Mouse (Mus musculus) lung, postnatal 0 days (tissue): ENCODE results near the gene Pip4k2a. TPM values are rescaled to one million over a fixed set of nuclear protein-coding genes. Genes with fewer than 3 reads are reported as not detected.

ENCODE experiments used
- ATAC-seq: fragments of 200-750 bp; cut with Nextera tagmentation; 2 replicates; pipeline ENCODE4 v1.8.0; 2017; ENCODE audit warnings: moderate library complexity
- DNase-seq: peaks from one replicate; pipeline ENCODE4 v3.0.0-alpha.2; 2016; ENCODE audit warnings: low spot score
- H3K27ac ChIP-seq: fragments of 300-500 bp; sonication (generic); 2 replicates; pipeline ENCODE4 v1.5.1; 2014; ENCODE audit warnings: antibody characterized with exemption, mild to moderate bottlenecking, low read length, mixed read lengths
- H3K27me3 ChIP-seq: fragments of 300-500 bp; sonication (generic); replicated peaks from 2 replicates; pipeline ENCODE4 v1.6.1; 2014; ENCODE audit warnings: low read length, mixed read lengths; ENCODE audit not compliant: insufficient read depth
- H3K36me3 ChIP-seq: fragments of 300-500 bp; sonication (generic); 2 replicates; pipeline ENCODE4 v1.6.1; 2014; ENCODE audit warnings: low read length, mixed read lengths; ENCODE audit not compliant: insufficient read depth
- H3K4me1 ChIP-seq: fragments of 300-500 bp; sonication (generic); 2 replicates; pipeline ENCODE4 v1.6.1; 2014; ENCODE audit warnings: antibody characterized with exemption, low read depth, low read length, mixed read lengths; ENCODE audit not compliant: insufficient read depth
- H3K4me2 ChIP-seq: fragments of 300-500 bp; sonication (generic); replicated peaks from 2 replicates; pipeline ENCODE4 v1.6.1; 2014; ENCODE audit warnings: low read depth, mild to moderate bottlenecking, low read length, moderate library complexity, mixed read lengths
- H3K4me3 ChIP-seq: fragments of 300-500 bp; sonication (generic); 2 replicates; pipeline ENCODE4 v1.5.1; 2014; ENCODE audit warnings: low read depth, low read length
- H3K9ac ChIP-seq: fragments of 300-500 bp; sonication (generic); replicated peaks from 2 replicates; pipeline ENCODE4 v1.6.1; 2014; ENCODE audit warnings: low read depth, mild to moderate bottlenecking
- H3K9me3 ChIP-seq: fragments of 300-500 bp; sonication (generic); 2 replicates; pipeline ENCODE4 v1.6.1; 2016; ENCODE audit warnings: low read length, mixed read lengths
- CTCF ChIP-seq: IDR thresholded peaks from 2 replicates; pipeline ENCODE4 v1.5.1; 2016; ENCODE audit warnings: antibody characterized with exemption, mild to moderate bottlenecking
- EP300 ChIP-seq: IDR thresholded peaks from 2 replicates; pipeline ENCODE4 v1.6.1; 2016; ENCODE audit warnings: antibody characterized with exemption, mild to moderate bottlenecking, control low read depth
- WGBS: fragments of 180-500 bp; shearing (Covaris S2); extraction: QIAGEN DNeasy Blood & Tissue Kit; methylation state at CpG from one replicate; pipeline ENCODE4 v1.1.7; 2014; 5-methylcytosine and 5-hydroxymethylcytosine counted together
- polyA plus RNA-seq: library from polyadenylated mRNA; unstranded; fragments of >200 nt; fragmentation: Nextera tagmentation; extraction: Ambion mirVana; gene quantifications from 2 replicates; pipeline ENCODE4 v1.2.1, GENCODE M21; 2015

Pip4k2a gene
- polyA plus RNA-seq, 1 experiment from 2014 or later: 5.0 TPM

DNA sequence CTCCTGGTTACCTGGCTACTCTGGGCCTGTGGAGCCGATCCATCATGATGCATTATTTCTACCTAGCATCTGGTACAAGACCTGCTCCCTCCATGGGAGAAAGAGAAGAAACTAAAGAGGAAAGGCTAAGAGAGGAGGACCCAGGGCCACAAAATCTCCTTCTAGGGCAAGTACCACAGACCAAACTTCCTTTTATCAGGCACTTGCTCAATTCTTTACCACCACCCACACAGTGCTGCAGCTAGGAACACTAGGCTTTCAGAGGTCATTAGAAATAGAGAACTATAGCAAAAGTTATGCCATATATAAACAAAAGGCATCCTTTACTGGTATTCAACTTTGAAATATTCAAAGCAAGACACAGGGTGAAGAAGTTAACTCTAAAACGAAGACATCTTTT lies 21.8 kb downstream of the Pip4k2a start:
- H3K4me3 ChIP-seq: no peak overlapping the region
- H3K4me2 ChIP-seq: no peak overlapping the region
- no peak for TF ChIP-seq CTCF
- TF ChIP-seq EP300: no peak
- H3K9ac ChIP-seq: no peak overlapping the region
- WGBS: 73% methylated on average over 2 of the region's 2 CpGs
- no peaks in the 10 kb centered on the region for H3K27me3 ChIP-seq
- DNase-seq: peak; percentile 42
- ATAC-seq: no peak; the same call in 1 of the 2 replicates
- no peaks in the 10 kb centered on the region for H3K36me3 ChIP-seq
- no peaks in the 10 kb centered on the region for H3K4me1 ChIP-seq
- 0 out of 2 replicates have a peak, but pooled peaks cover 4% of the 10 kb centered on the region for H3K9me3 ChIP-seq
- H3K27ac ChIP-seq: no peak overlapping the region

DNA sequence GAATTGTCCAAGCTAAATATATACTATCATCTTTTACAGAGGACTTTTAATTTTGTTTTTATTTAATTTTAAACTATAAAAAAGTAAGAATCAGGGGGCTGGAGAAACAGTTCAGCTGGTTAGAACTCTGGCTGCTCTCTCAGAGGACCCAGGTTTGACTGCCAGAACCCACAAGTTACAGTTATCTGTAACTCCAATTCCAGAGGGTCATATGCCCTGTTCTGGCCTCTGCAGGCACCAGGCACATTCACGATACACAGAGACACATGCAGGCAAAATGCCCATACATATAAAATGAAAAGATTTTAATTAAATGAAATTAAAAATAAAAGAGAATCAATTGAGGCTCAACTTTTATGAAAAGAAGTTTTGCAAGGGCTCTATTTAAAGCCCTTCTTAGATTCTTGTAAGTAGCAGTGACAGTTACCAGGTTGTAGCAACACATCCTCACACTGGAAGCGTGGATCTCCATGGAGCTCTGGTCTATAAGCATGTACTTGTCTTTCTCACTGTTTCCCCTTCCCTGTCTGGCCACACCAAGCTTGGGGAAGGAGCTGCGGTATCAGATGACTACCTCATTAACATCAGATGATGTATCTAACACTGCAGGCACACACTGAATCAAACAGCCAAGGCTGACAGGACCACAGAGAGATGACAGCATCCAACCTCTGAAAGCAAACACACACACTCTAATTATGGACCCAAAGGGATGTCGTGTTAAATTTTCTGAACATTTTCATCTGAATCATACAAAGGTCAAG lies 22.9 kb downstream of the Pip4k2a start:
- H3K4me2 ChIP-seq: no peak overlapping the region
- no peak overlapping the region for H3K4me3 ChIP-seq
- no peaks in the 10 kb centered on the region for H3K27me3 ChIP-seq
- WGBS: 59% methylated on average over 4 of the region's 4 CpGs
- no peak overlapping the region for H3K9ac ChIP-seq
- H3K27ac ChIP-seq: no peak overlapping the region
- ATAC-seq: no peak
- no peaks in the 10 kb centered on the region for H3K36me3 ChIP-seq
- DNase-seq: no peak
- H3K9me3 ChIP-seq: 0 out of 2 replicates have a peak, but pooled peaks cover 4% of the 10 kb centered on the region
- H3K4me1 ChIP-seq: no peaks in the 10 kb centered on the region
- TF ChIP-seq CTCF (no peak), EP300 (no peak)

DNA sequence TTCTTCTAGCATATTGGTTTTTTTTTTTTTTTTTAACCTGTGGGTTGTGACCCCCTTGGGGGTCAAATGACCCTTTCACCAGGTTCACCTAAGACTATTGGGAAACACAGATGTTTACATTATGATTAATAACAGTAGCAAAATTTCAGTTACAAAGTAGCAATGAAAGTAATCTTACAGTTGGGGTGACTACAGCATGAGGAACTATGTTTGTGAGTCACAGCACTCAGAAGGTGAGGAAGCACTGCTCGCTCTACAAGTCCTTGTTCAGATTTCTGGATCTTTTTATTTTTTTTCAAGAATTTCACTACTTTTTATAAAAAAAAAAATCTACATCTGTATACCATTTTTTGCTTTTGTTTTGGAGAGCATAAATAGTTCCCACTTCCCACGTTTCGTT lies 26.4 kb downstream of the Pip4k2a start:
- H3K4me1 ChIP-seq: 0 out of 2 replicates have a peak, but pooled peaks cover 3% of the 10 kb centered on the region
- H3K9ac ChIP-seq: no peak overlapping the region
- DNase-seq (no peak), ATAC-seq (no peak)
- 0 out of 2 replicates have a peak, but pooled peaks cover 4% of the 10 kb centered on the region for H3K9me3 ChIP-seq
- H3K4me3 ChIP-seq: no peak overlapping the region
- no peak for TF ChIP-seq EP300
- no peak overlapping the region for H3K27ac ChIP-seq
- H3K27me3 ChIP-seq: no peaks in the 10 kb centered on the region
- 85% methylated on average over 3 of the region's 3 CpGs for WGBS
- no peaks in the 10 kb centered on the region for H3K36me3 ChIP-seq
- H3K4me2 ChIP-seq: no peak overlapping the region

DNA sequence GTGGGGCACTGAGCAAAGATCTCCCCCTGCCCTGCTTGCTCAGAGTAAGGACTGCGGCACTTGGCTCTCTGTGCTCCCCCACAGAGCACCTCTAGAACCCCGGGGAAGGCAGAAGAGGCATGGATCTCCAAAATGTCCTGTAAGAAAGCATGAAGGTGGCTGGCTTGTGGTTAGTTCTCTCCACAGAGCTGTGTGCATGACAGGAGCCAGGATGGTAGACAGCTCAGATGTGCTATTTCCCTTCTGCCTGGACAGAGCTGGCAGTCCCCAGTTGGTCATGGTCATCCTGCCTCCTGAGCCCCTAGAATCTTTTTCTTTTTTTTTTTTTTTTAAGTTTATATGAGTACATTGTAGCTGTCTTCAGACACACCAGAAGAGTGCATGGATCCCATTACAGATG lies 27.5 kb downstream of the Pip4k2a start:
- H3K36me3 ChIP-seq: no peaks in the 10 kb centered on the region
- TF ChIP-seq EP300 (no peak), CTCF (no peak)
- 69% methylated on average over 2 of the region's 2 CpGs for WGBS
- 0 out of 2 replicates have a peak, but pooled peaks cover 3% of the 10 kb centered on the region for H3K4me1 ChIP-seq
- H3K27me3 ChIP-seq: no peaks in the 10 kb centered on the region
- H3K9me3 ChIP-seq: 0 out of 2 replicates have a peak, but pooled peaks cover 4% of the 10 kb centered on the region
- no peak overlapping the region for H3K4me3 ChIP-seq
- no peak for DNase-seq
- ATAC-seq: no peak
- H3K4me2 ChIP-seq: no peak overlapping the region
- H3K27ac ChIP-seq: no peak overlapping the region
- H3K9ac ChIP-seq: no peak overlapping the region

DNA sequence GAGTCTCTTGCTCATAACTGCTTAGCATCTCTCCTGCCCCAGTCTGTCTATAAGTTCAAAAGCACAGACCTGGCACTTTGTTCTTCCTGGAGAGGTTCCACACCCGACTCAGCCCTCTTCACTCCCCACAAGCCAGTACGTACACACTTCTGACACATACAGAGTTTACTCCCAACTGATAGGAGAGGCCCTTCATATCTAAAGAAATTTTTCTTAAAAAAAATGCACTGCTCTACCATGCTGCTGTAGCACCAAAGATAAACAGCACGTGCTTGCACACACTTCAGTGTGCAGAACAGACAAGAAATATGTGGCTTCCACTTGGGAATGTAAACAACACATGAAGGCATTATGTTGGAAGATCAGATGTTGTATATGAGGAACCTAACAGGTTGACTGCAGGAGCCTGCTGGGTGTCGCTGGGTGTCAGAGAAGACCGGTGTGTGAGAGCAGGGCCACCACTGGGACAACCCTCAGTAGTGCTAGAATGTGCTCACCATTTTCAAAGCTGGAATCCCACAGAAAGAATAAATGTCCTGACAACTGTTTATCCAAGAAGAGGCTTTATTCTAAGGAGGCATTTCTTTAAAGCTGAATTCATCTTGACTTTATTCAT lies 28.8 kb downstream of the Pip4k2a start:
- Histone ChIP-seq H3K4me2 (no peak overlapping the region), H3K27me3 (no peaks in the 10 kb centered on the region), H3K36me3 (no peaks in the 10 kb centered on the region), H3K27ac (no peak overlapping the region), H3K9ac (no peak overlapping the region), H3K4me3 (no peak overlapping the region), H3K9me3 (0 out of 2 replicates have a peak, but pooled peaks cover 4% of the 10 kb centered on the region), H3K4me1 (0 out of 2 replicates have a peak, but pooled peaks cover 3% of the 10 kb centered on the region)
- peak; percentile 88 for ATAC-seq
- TF ChIP-seq EP300: peak; percentile 52; the same call in 1 of the 2 replicates
- no peak for TF ChIP-seq CTCF
- DNase-seq: peak; percentile 35
- WGBS: 25% methylated on average over 5 of the region's 5 CpGs

DNA sequence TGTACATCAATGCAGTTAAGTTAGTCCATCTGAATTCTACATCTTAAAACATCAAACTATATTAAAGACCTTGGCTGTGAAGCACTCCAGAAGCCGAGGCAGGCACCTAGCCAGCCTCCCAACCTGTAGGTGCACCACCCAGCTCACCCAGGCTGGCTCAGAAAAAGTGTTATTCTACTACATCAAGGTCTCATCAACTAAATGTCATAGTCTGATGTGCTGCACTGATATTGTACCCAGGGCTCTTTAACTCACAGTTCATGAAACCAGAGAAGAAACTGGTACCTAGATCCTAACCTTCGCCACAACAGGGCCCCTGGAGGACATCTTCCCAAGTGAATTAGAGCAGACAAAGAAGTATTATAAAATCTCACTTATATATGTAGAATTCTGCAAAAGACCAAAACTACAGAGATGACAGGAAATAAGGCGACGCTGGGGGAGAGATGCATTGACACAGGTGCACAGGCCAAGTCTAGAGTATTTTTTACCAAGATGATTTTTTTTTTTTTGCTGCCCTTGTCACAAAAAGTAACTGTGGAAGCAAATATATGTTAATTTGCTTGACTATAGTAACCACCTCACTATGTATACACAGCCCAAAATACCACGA lies 30.4 kb downstream of the Pip4k2a start:
- Histone ChIP-seq H3K27me3 (no peaks in the 10 kb centered on the region), H3K27ac (no peak overlapping the region), H3K9me3 (0 out of 2 replicates have a peak, but pooled peaks cover under 1% of the 10 kb centered on the region), H3K4me3 (no peak overlapping the region), H3K36me3 (no peaks in the 10 kb centered on the region), H3K9ac (no peak overlapping the region), H3K4me2 (no peak overlapping the region), H3K4me1 (0 out of 2 replicates have a peak, but pooled peaks cover 3% of the 10 kb centered on the region)
- DNase-seq (no peak), ATAC-seq (no peak)
- 92% methylated on average over 5 of the region's 5 CpGs for WGBS
- TF ChIP-seq CTCF: no peak
- no peak for TF ChIP-seq EP300
